Mouse (Mus musculus) bone marrow, adult 2 months (tissue): ENCODE measurements around the gene Eif4e3. TPM values are rescaled to one million over a fixed set of nuclear protein-coding genes. Genes with fewer than 3 reads are reported as not detected.

Experiments
- H3K27ac ChIP-seq: fragments of 200-500 bp; 2 replicates; pipeline ENCODE4 v1.5.1; 2012; ENCODE audit warnings: low read depth, mild to moderate bottlenecking, control low read depth, inconsistent platforms, low read length; ENCODE audit not compliant: control insufficient read depth, poor library complexity, insufficient read depth
- H3K4me1 ChIP-seq: fragments of 200-500 bp; 2 replicates; pipeline ENCODE4 v1.6.1; 2011; ENCODE audit warnings: low read length; ENCODE audit not compliant: control insufficient read depth, insufficient read depth
- H3K4me3 ChIP-seq: fragments of 200-500 bp; replicated peaks from 2 replicates; pipeline ENCODE3; 2011; ENCODE audit warnings: mild to moderate bottlenecking, low read depth, low read length, control low read depth; ENCODE audit not compliant: control insufficient read depth
- CTCF ChIP-seq: fragments of 200-500 bp; IDR thresholded peaks from 2 replicates; pipeline ENCODE4 v1.5.1; 2011; ENCODE audit warnings: low read length, control low read depth; ENCODE audit not compliant: control insufficient read depth, insufficient read depth
- POLR2A ChIP-seq: fragments of 200-500 bp; IDR thresholded peaks from 2 replicates; pipeline ENCODE4 v1.6.1; 2011; ENCODE audit warnings: low read depth, mild to moderate bottlenecking, control low read depth, low read length, borderline replicate concordance; ENCODE audit not compliant: control insufficient read depth
- WGBS: fragments of 180-500 bp; shearing (Covaris S2); methylation state at CpG from one replicate; pipeline ENCODE4 v1.1.7; 2018; 5-methylcytosine and 5-hydroxymethylcytosine counted together
- polyA plus RNA-seq: library from polyadenylated mRNA; stranded (reverse); fragments of >200 nt; gene quantifications from 2 replicates; pipeline ENCODE4 v1.2.4, GENCODE M21; 2011; ENCODE audit warnings: low replicate concordance; ENCODE audit not compliant: missing spikeins, insufficient read depth, insufficient read length

The Eif4e3 gene
- polyA plus RNA-seq, 1 experiment: 7.2 TPM

- 25% methylated on average over 7 of the region's 7 CpGs for WGBS
- Histone ChIP-seq H3K27ac (no peak overlapping the region), H3K4me1 (peaks cover 4% of the 10 kb centered on the region), H3K4me3 (no peak overlapping the region)
- TF ChIP-seq POLR2A: no peak
- TF ChIP-seq CTCF: no peak
Measured at GRCm38 (mm10) chr6:99625803-99626202, 40.8 kb downstream of the Eif4e3 start.

GRCm38 (mm10) chr6:99625306-99625705, 41.3 kb downstream of the Eif4e3 start:
- 36% methylated on average over 7 of the region's 7 CpGs for WGBS
- Histone ChIP-seq H3K4me1 (peaks cover 4% of the 10 kb centered on the region), H3K4me3 (no peak overlapping the region), H3K27ac (no peak overlapping the region)
- TF ChIP-seq CTCF: no peak
- TF ChIP-seq POLR2A: no peak

- Histone ChIP-seq H3K4me3 (no peak overlapping the region), H3K4me1 (peaks cover 4% of the 10 kb centered on the region), H3K27ac (no peak overlapping the region)
- WGBS: 65% methylated on average over 3 of the region's 3 CpGs
- no peak for TF ChIP-seq POLR2A
- no peak for TF ChIP-seq CTCF
Measured at GRCm38 (mm10) chr6:99624542-99624941, 42.0 kb downstream of the Eif4e3 start.

- Histone ChIP-seq H3K27ac (no peak overlapping the region), H3K4me3 (no peak overlapping the region), H3K4me1 (peaks cover 4% of the 10 kb centered on the region)
- WGBS: 77% methylated on average over 6 of the region's 6 CpGs
- TF ChIP-seq CTCF (0 out of 2 replicates have a peak, but pooled peaks have one; percentile 5), POLR2A (no peak)
Measured at GRCm38 (mm10) chr6:99623641-99624040, 42.9 kb downstream of the Eif4e3 start.

GRCm38 (mm10) chr6:99621167-99621566, 45.4 kb downstream of the Eif4e3 start:
- H3K4me1 ChIP-seq: peaks cover 4% of the 10 kb centered on the region
- no peak overlapping the region for H3K27ac ChIP-seq
- WGBS: 66% methylated on average over 4 of the region's 4 CpGs
- TF ChIP-seq POLR2A: no peak
- no peak for TF ChIP-seq CTCF
- no peak overlapping the region for H3K4me3 ChIP-seq

GRCm38 (mm10) chr6:99620471-99620870, 46.1 kb downstream of the Eif4e3 start:
- Histone ChIP-seq H3K27ac (no peak overlapping the region), H3K4me3 (no peak overlapping the region), H3K4me1 (peaks cover 2% of the 10 kb centered on the region; the same call in 1 of the 2 replicates)
- TF ChIP-seq POLR2A (no peak), CTCF (no peak)
- 2% methylated on average over 7 of the region's 7 CpGs for WGBS

GRCm38 (mm10) chr6:99619964-99620363, 46.6 kb downstream of the Eif4e3 start:
- Histone ChIP-seq H3K4me3 (no peak overlapping the region), H3K4me1 (peaks cover 2% of the 10 kb centered on the region; the same call in 1 of the 2 replicates), H3K27ac (no peak overlapping the region)
- WGBS: 13% methylated on average over 8 of the region's 8 CpGs
- TF ChIP-seq CTCF (no peak), POLR2A (no peak)

GRCm38 (mm10) chr6:99619466-99619865, 47.1 kb downstream of the Eif4e3 start:
- H3K4me3 ChIP-seq: no peak overlapping the region
- WGBS: 10% methylated on average over 8 of the region's 8 CpGs
- H3K4me1 ChIP-seq: peaks cover 2% of the 10 kb centered on the region; the same call in 1 of the 2 replicates
- no peak overlapping the region for H3K27ac ChIP-seq
- TF ChIP-seq POLR2A (no peak), CTCF (no peak)

- H3K27ac ChIP-seq: no peak overlapping the region
- 84% methylated on average over 7 of the region's 7 CpGs for WGBS
- no peak overlapping the region for H3K4me3 ChIP-seq
- H3K4me1 ChIP-seq: no peaks in the 10 kb centered on the region; the same call in 1 of the 2 replicates
- TF ChIP-seq POLR2A: no peak
- no peak for TF ChIP-seq CTCF
Measured at GRCm38 (mm10) chr6:99617867-99618266, 48.7 kb downstream of the Eif4e3 start.
